Mouse (Mus musculus): ENCODE data around the gene Rpl36a-ps1. TPM values are rescaled to one million over a fixed set of nuclear protein-coding genes. Genes with fewer than 3 reads are reported as not detected.
"Not testable (repeated sequence)": the region's sequence is repeated elsewhere in the genome, so short reads cannot be mapped to it uniquely, and the experiment has no call there.

Gene Rpl36a-ps1
- polyA plus RNA-seq (2012; rRNA removed): not detected in 2 replicates

DNA sequence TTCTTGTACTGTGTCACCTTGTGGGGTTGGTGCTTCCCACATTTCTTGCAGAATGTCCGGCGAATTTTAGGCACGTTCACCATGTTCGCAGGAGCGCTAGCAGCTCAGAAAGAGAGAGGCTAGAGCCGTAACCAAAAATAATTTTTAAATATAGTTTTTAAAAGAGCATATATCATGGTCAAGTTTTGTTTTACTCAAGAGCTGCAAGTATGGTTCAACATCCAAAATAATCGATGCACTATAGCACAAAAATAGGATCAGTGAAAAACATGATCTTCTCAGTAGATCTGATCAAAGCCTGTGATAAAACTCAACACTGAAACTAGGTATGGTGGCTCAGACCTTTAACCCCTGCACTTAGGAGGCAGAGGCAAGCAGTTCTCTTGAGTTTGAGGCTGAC is at the start of gene Rpl36a-ps1:
Gene Rpl36a-ps1 (minus strand): TSS at position 101 of the 400 bp plus-strand sequence.
- H3K4me1 ChIP-seq (ENCODE audit: control insufficient read depth, insufficient read depth, low read length): no peaks in the 10 kb centered on the region
- H3K4me3 ChIP-seq (replicated peaks; ENCODE audit: extremely low read depth, low read depth, low read length): no peak within 1 kb of the TSS
- DNase-seq: no peak
- WGBS: 97% methylated on average over 7 of the region's 7 CpGs
- TF ChIP-seq CTCF (IDR thresholded peaks at IDR 0.05; ENCODE audit: insufficient read depth, low read length): no peak
- no peak for TF ChIP-seq POLR2A (IDR thresholded peaks at IDR 0.05; ENCODE audit: borderline replicate concordance, extremely low read depth, low read depth, low read length)

DNA sequence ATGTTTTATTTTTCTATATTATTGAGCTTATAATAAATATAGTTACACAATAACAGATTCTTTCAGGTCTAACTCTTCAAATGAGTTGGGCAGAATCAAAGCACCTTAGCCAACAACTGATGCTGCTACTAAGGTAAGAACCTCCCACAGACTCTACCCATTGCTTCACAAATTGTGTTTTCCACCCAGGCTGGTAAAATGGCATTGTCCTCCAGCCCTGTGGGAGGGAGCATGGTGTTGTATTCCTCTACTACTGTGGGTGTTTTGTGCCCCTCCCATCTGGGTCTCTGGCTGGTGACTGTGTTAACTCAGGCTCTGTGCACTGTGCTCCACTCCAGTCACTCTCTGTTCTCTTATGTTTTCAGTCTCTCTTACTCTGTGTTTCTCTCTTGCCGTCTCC is 49.4 kb upstream of the Rpl36a-ps1 start:
- Histone ChIP-seq H3K4me3 (replicated peaks; ENCODE audit: extremely low read depth, low read depth, low read length) (no peak overlapping the region), H3K4me1 (ENCODE audit: control insufficient read depth, insufficient read depth, low read length) (peaks cover 3% of the 10 kb centered on the region; the same call in 1 of the 2 replicates)
- no peak for DNase-seq
- WGBS: 54% methylated on average over 1 of the region's 1 CpGs
- no peak for TF ChIP-seq CTCF (IDR thresholded peaks at IDR 0.05; ENCODE audit: insufficient read depth, low read length)
- no peak for TF ChIP-seq POLR2A (IDR thresholded peaks at IDR 0.05; ENCODE audit: borderline replicate concordance, extremely low read depth, low read depth, low read length)

DNA sequence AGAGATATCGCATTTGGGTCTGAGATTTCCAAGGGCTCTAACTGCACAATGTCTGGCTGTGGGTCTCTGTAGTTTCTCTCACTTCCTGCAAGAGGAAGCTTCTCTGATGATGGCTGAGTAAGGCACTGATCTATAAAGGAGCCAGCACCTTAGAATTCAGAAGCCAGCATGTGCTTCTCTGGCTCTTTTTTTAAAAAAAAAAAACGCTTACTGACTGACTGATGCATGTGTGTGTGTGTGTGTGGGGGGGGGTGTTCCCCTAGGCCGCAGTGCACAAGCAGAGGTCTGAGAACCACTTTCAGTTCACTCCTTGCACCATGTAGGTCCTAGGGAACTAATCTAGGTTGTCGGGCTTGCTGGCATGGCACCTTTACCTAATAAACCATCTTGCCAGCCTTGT is 47.3 kb upstream of the Rpl36a-ps1 start:
- WGBS: 36% methylated on average over 4 of the region's 4 CpGs
- no peak for DNase-seq
- TF ChIP-seq POLR2A (IDR thresholded peaks at IDR 0.05; ENCODE audit: borderline replicate concordance, extremely low read depth, low read depth, low read length): no peak
- no peak for TF ChIP-seq CTCF (IDR thresholded peaks at IDR 0.05; ENCODE audit: insufficient read depth, low read length)
- Histone ChIP-seq H3K4me3 (replicated peaks; ENCODE audit: extremely low read depth, low read depth, low read length) (no peak overlapping the region), H3K4me1 (ENCODE audit: control insufficient read depth, insufficient read depth, low read length) (peaks cover 6% of the 10 kb centered on the region; the same call in 1 of the 2 replicates)

DNA sequence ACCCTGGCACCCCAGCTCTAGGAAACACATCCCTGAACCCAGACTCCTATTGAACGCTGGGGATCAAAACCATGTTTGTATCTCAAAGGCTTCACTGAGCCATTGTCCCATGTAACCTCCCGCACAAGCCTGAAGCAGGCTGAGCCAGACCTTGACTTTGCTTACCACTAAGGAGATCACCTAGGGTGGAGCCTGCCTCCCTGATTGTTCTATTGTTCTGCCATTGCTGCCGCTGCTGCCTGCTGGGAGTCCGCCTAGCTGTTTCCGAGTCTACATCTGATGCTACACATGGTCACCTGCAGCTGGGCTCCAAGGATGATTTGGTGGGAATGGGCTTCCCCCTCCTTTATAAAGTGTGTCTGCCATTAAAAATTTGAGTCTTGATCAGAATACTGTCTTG is 45.2 kb upstream of the Rpl36a-ps1 start:
- not testable (repeated sequence) for DNase-seq; H3K4me1 ChIP-seq (ENCODE audit: control insufficient read depth, insufficient read depth, low read length); H3K4me3 ChIP-seq (replicated peaks; ENCODE audit: extremely low read depth, low read depth, low read length)
- WGBS: 67% methylated on average over 5 of the region's 5 CpGs

DNA sequence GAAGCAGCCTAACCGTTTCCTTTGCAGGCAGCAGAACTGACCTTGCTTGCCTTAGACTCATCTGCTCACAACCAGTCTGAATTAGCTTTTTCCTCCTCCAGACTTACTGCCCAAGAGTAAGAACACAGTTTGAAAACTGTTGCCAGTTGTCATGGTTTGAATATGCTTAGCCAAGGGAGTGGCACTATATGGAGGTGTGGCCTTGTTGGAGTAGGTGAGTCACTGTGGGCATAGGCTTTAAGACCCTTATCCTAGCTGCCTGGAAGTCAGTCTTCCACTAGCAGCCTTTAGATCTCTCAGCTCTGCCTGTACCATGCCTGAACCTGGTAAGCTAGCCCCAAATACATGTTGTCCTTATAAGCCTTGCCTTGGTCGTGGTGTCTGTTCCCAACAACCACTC is 43.6 kb upstream of the Rpl36a-ps1 start:
- 74% methylated on average over 2 of the region's 2 CpGs for WGBS
- Histone ChIP-seq H3K4me3 (replicated peaks; ENCODE audit: extremely low read depth, low read depth, low read length) (no peak overlapping the region), H3K4me1 (ENCODE audit: control insufficient read depth, insufficient read depth, low read length) (peaks cover 3% of the 10 kb centered on the region; the same call in 1 of the 2 replicates)
- no peak for DNase-seq
- no peak for TF ChIP-seq CTCF (IDR thresholded peaks at IDR 0.05; ENCODE audit: insufficient read depth, low read length)
- TF ChIP-seq POLR2A (IDR thresholded peaks at IDR 0.05; ENCODE audit: borderline replicate concordance, extremely low read depth, low read depth, low read length): no peak

DNA sequence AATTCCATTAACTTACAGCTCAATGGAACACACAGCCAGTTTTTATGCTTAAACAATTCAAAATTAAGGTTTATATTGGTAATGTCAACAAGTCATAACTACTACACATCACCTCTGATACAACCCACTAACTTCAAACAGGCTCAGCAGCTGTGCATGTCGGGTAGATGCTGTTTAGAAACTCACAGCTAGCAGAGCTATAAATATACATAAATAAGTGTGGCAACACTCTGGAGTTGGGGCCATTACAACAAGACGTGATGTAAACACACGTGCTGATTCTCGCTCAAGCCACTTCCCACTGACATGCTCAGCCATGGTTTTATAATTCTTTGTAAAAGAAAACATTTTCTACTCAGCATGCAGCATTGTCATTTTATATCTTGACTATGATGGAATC is 41.9 kb upstream of the Rpl36a-ps1 start:
- no peak for TF ChIP-seq POLR2A (IDR thresholded peaks at IDR 0.05; ENCODE audit: borderline replicate concordance, extremely low read depth, low read depth, low read length)
- WGBS: 61% methylated on average over 4 of the region's 4 CpGs
- H3K4me3 ChIP-seq (replicated peaks; ENCODE audit: extremely low read depth, low read depth, low read length): no peak overlapping the region
- H3K4me1 ChIP-seq (ENCODE audit: control insufficient read depth, insufficient read depth, low read length): peaks cover 3% of the 10 kb centered on the region; the same call in 1 of the 2 replicates
- no peak for DNase-seq

DNA sequence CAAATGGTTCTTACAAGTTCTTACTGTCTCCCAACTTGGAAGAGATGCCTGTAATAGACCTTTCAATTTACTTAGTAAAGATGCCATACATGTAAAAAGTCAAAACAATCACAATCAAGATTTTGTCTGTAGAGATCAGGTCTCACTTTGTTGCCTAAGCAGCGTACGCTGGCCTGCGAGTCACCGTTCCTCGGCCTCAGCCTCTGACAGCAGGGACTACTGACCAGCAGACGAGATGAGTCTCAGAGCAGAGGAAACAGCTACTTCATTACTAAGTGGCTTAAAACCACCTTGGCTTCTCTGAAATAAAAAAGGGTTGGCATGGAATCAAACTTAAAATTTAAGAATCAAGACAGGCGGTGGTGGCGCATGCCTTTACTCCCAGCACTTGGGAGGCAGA is 40.7 kb upstream of the Rpl36a-ps1 start:
- DNase-seq; H3K4me3 ChIP-seq (replicated peaks; ENCODE audit: extremely low read depth, low read depth, low read length); H3K4me1 ChIP-seq (ENCODE audit: control insufficient read depth, insufficient read depth, low read length): not testable (repeated sequence)
- WGBS: 88% methylated on average over 8 of the region's 8 CpGs

DNA sequence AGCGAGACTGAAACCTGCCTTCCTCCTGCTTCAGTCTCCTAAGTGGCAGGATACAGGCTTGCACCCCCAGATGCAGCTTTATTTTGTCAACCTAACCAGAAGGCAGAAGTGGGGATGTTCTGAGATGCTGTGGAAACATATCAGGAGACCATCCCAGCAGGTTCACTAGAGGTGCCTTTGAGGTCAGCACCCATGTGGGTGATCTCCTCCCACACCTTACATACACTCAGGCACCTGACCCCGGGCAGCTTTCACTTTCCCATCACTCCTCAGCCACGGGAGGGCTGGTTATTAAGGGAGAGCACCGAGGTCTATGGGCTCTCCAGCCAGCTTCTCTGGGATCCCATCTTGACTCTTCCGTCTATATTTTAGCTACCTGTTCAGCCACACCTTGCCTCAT is 38.5 kb upstream of the Rpl36a-ps1 start:
- WGBS: 71% methylated on average over 5 of the region's 5 CpGs
- H3K4me3 ChIP-seq (replicated peaks; ENCODE audit: extremely low read depth, low read depth, low read length): no peak overlapping the region
- 0 out of 2 replicates have a peak, but pooled peaks cover under 1% of the 10 kb centered on the region for H3K4me1 ChIP-seq (ENCODE audit: control insufficient read depth, insufficient read depth, low read length)
- DNase-seq: no peak
- TF ChIP-seq POLR2A (IDR thresholded peaks at IDR 0.05; ENCODE audit: borderline replicate concordance, extremely low read depth, low read depth, low read length): no peak

DNA sequence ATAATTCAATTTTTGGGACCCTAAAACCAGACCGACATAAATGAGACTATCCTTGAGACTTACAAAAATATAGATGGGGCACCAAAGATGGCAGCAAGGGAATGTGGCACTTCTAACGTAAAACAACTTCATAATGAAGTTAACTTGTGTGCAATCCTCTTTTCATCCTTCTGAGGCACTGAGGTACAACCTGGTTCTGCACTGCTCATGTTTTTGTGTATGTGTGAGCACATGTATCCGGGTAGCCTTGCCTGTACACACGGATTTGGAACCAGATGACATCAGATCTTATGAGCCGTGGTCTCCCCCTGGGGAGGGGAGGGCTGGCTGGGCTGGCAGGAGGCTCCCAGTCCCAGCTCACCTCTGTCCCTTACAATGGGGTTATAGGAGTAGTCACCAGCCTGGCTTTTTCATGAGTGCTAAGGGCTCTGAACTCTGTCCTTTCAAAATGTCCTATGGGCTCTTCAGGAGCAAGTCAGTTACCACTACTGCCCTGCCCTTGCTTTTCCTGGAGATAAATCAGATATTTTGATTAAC is 37.3 kb upstream of the Rpl36a-ps1 start:
- Histone ChIP-seq H3K4me1 (ENCODE audit: control insufficient read depth, insufficient read depth, low read length) (no peaks in the 10 kb centered on the region), H3K4me3 (replicated peaks; ENCODE audit: extremely low read depth, low read depth, low read length) (no peak overlapping the region)
- no peak for DNase-seq
- WGBS: 86% methylated on average over 5 of the region's 5 CpGs
- TF ChIP-seq CTCF (IDR thresholded peaks at IDR 0.05; ENCODE audit: insufficient read depth, low read length) (no peak), POLR2A (IDR thresholded peaks at IDR 0.05; ENCODE audit: borderline replicate concordance, extremely low read depth, low read depth, low read length) (no peak)

DNA sequence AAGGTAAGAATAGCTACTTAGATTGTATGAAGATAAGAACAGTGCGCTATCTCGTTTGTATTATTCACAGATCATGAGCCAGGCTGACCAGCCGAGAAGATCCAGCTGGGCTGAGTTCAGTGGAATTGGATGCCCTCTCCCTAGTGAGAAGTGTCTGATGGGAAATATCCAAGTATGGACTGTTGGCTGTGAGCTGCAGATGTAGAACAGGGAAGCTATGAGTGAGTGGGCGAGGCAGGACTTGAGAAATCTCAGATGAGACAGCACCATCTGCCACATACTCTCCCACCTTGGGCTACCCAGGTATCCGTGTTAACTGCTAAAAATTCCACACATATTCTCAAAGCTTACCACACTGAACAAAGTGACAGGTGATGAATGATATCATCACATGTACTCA is 35.9 kb upstream of the Rpl36a-ps1 start:
- TF ChIP-seq CTCF (IDR thresholded peaks at IDR 0.05; ENCODE audit: insufficient read depth, low read length) (no peak), POLR2A (IDR thresholded peaks at IDR 0.05; ENCODE audit: borderline replicate concordance, extremely low read depth, low read depth, low read length) (no peak)
- Histone ChIP-seq H3K4me3 (replicated peaks; ENCODE audit: extremely low read depth, low read depth, low read length) (no peak overlapping the region), H3K4me1 (ENCODE audit: control insufficient read depth, insufficient read depth, low read length) (no peaks in the 10 kb centered on the region)
- WGBS: 45% methylated on average over 5 of the region's 5 CpGs
- DNase-seq: no peak

Measured in lung, adult 2 months (tissue).